Mouse (Mus musculus) heart, embryonic 15.5 days (tissue): ENCODE data around the gene Clec10a. TPM values are rescaled to one million over a fixed set of nuclear protein-coding genes. Genes with fewer than 3 reads are reported as not detected.
"Not testable (repeated sequence)": the region's sequence is repeated elsewhere in the genome, so short reads cannot be mapped to it uniquely, and the experiment has no call there.

Source experiments
- ATAC-seq: fragments of 200-750 bp; cut with Nextera tagmentation; replicated peaks from 2 replicates; pipeline ENCODE4 v1.8.0; 2017; ENCODE audit warnings: low read depth, moderate TSS enrichment; ENCODE audit not compliant: insufficient number of reproducible peaks, insufficient read depth, low FRiP score
- H3K27ac ChIP-seq: fragments of 300-500 bp; sonication (generic); 2 replicates; pipeline ENCODE4 v1.5.1; 2015; ENCODE audit warnings: mild to moderate bottlenecking, inconsistent platforms
- H3K27me3 ChIP-seq: fragments of 300-500 bp; sonication (generic); 2 replicates; pipeline ENCODE4 v1.6.1; 2015; ENCODE audit warnings: inconsistent platforms
- H3K36me3 ChIP-seq: fragments of 300-500 bp; sonication (generic); 2 replicates; pipeline ENCODE4 v1.6.1; 2015; ENCODE audit warnings: mild to moderate bottlenecking, inconsistent platforms
- H3K4me1 ChIP-seq: fragments of 300-500 bp; sonication (generic); replicated peaks from 2 replicates; pipeline ENCODE4 v1.6.1; 2015; ENCODE audit warnings: inconsistent platforms
- H3K4me2 ChIP-seq: fragments of 300-500 bp; sonication (generic); 2 replicates; pipeline ENCODE4 v1.6.1; 2015; ENCODE audit warnings: inconsistent platforms, mild to moderate bottlenecking, moderate library complexity
- H3K4me3 ChIP-seq: fragments of 300-500 bp; sonication (generic); 2 replicates; pipeline ENCODE4 v1.5.1; 2015; ENCODE audit warnings: mild to moderate bottlenecking, inconsistent platforms
- H3K9ac ChIP-seq: fragments of 300-500 bp; sonication (generic); 2 replicates; pipeline ENCODE4 v1.6.1; 2015; ENCODE audit warnings: mild to moderate bottlenecking, inconsistent platforms
- H3K9me3 ChIP-seq: fragments of 300-500 bp; sonication (generic); replicated peaks from 2 replicates; pipeline ENCODE4 v1.6.1; 2016; ENCODE audit warnings: inconsistent platforms
- WGBS: fragments of 180-500 bp; shearing (Covaris S2); methylation state at CpG from one replicate; pipeline ENCODE4 v1.1.7; 2015; ENCODE audit warnings: mixed read lengths; 5-methylcytosine and 5-hydroxymethylcytosine counted together
- polyA plus RNA-seq: library from polyadenylated mRNA; unstranded; fragments of >200 nt; fragmentation: Nextera tagmentation; extraction: Ambion mirVana; gene quantifications from 2 replicates; pipeline ENCODE4 v1.2.1, GENCODE M21; 2015

The Clec10a gene
- polyA plus RNA-seq, 1 experiment from 2014 or later, result 0.40 TPM

GRCm38 (mm10) chr11:70168136-70168535 lies 12.1 kb downstream of the Clec10a start:
- Histone ChIP-seq H3K9ac (no peak overlapping the region), H3K4me2 (no peak overlapping the region), H3K36me3 (no peaks in the 10 kb centered on the region), H3K4me1 (no peaks in the 10 kb centered on the region), H3K4me3 (no peak overlapping the region), H3K27me3 (peaks cover 11% of the 10 kb centered on the region), H3K9me3 (no peaks in the 10 kb centered on the region), H3K27ac (no peak overlapping the region)
- 45% methylated on average over 7 of the region's 7 CpGs for WGBS
- ATAC-seq, result no peak

- not testable (repeated sequence) for H3K4me2 ChIP-seq, H3K36me3 ChIP-seq, H3K4me3 ChIP-seq, H3K27me3 ChIP-seq, H3K27ac ChIP-seq, ATAC-seq, H3K4me1 ChIP-seq, H3K9ac ChIP-seq, H3K9me3 ChIP-seq
- 85% methylated on average over 7 of the region's 7 CpGs for WGBS
Measured at GRCm38 (mm10) chr11:70169471-70169870, 13.5 kb downstream of the Clec10a start.

- ATAC-seq, result no peak
- Histone ChIP-seq H3K9ac (no peak overlapping the region), H3K36me3 (no peaks in the 10 kb centered on the region), H3K4me2 (no peak overlapping the region), H3K4me1 (no peaks in the 10 kb centered on the region), H3K27me3 (peaks cover 8% of the 10 kb centered on the region; the same call in 1 of the 2 replicates), H3K27ac (no peak overlapping the region), H3K4me3 (no peak overlapping the region), H3K9me3 (no peaks in the 10 kb centered on the region)
- 72% methylated on average over 7 of the region's 7 CpGs for WGBS
Measured at GRCm38 (mm10) chr11:70170291-70170690, 14.3 kb downstream of the Clec10a start.

- WGBS, result 77% methylated on average over 7 of the region's 7 CpGs
- H3K27ac ChIP-seq, result no peak overlapping the region
- H3K36me3 ChIP-seq, result no peaks in the 10 kb centered on the region
- H3K9ac ChIP-seq, result no peak overlapping the region
- peaks cover 8% of the 10 kb centered on the region; the same call in 1 of the 2 replicates for H3K27me3 ChIP-seq
- H3K9me3 ChIP-seq, result no peaks in the 10 kb centered on the region
- ATAC-seq, result no peak
- H3K4me1 ChIP-seq, result no peaks in the 10 kb centered on the region
- H3K4me3 ChIP-seq, result no peak overlapping the region
- H3K4me2 ChIP-seq, result no peak overlapping the region
Measured at GRCm38 (mm10) chr11:70171181-70171580, 15.2 kb downstream of the Clec10a start.

GRCm38 (mm10) chr11:70171847-70172246 lies 15.8 kb downstream of the Clec10a start:
- H3K9ac ChIP-seq, result no peak overlapping the region
- H3K9me3 ChIP-seq, result no peaks in the 10 kb centered on the region
- H3K27ac ChIP-seq, result no peak overlapping the region
- 49% methylated on average over 3 of the region's 3 CpGs for WGBS
- H3K4me3 ChIP-seq, result no peak overlapping the region
- H3K4me2 ChIP-seq, result no peak overlapping the region
- no peaks in the 10 kb centered on the region for H3K4me1 ChIP-seq
- no peak for ATAC-seq
- no peaks in the 10 kb centered on the region for H3K36me3 ChIP-seq
- H3K27me3 ChIP-seq, result peaks cover 8% of the 10 kb centered on the region; the same call in 1 of the 2 replicates

GRCm38 (mm10) chr11:70172298-70172697 lies 16.3 kb downstream of the Clec10a start:
- WGBS, result 53% methylated on average over 5 of the region's 5 CpGs
- H3K4me1 ChIP-seq, result no peaks in the 10 kb centered on the region
- no peak overlapping the region for H3K4me2 ChIP-seq
- no peak overlapping the region for H3K27ac ChIP-seq
- H3K4me3 ChIP-seq, result no peak overlapping the region
- H3K27me3 ChIP-seq, result peaks cover 8% of the 10 kb centered on the region; the same call in 1 of the 2 replicates
- no peaks in the 10 kb centered on the region for H3K9me3 ChIP-seq
- H3K36me3 ChIP-seq, result no peaks in the 10 kb centered on the region
- ATAC-seq, result no peak
- no peak overlapping the region for H3K9ac ChIP-seq

- Histone ChIP-seq H3K4me3 (no peak overlapping the region), H3K9me3 (no peaks in the 10 kb centered on the region; the same call in 1 of the 2 replicates), H3K36me3 (no peaks in the 10 kb centered on the region), H3K27ac (no peak overlapping the region), H3K27me3 (no peaks in the 10 kb centered on the region), H3K4me1 (no peaks in the 10 kb centered on the region), H3K4me2 (no peak overlapping the region), H3K9ac (no peak overlapping the region)
- ATAC-seq, result no peak
- WGBS, result 79% methylated on average over 4 of the region's 4 CpGs
Measured at GRCm38 (mm10) chr11:70174491-70174890, 18.5 kb downstream of the Clec10a start.

GRCm38 (mm10) chr11:70177647-70178046 lies 21.6 kb downstream of the Clec10a start:
- Histone ChIP-seq H3K9ac (no peak overlapping the region), H3K9me3 (no peaks in the 10 kb centered on the region; the same call in 1 of the 2 replicates), H3K27me3 (no peaks in the 10 kb centered on the region), H3K4me3 (no peak overlapping the region), H3K27ac (no peak overlapping the region), H3K36me3 (no peaks in the 10 kb centered on the region), H3K4me2 (no peak overlapping the region), H3K4me1 (no peaks in the 10 kb centered on the region)
- ATAC-seq, result no peak
- WGBS, result 71% methylated on average over 8 of the region's 8 CpGs

GRCm38 (mm10) chr11:70178311-70178710 lies 22.3 kb downstream of the Clec10a start:
- Histone ChIP-seq H3K36me3 (no peaks in the 10 kb centered on the region), H3K27me3 (no peaks in the 10 kb centered on the region), H3K27ac (no peak overlapping the region), H3K9ac (no peak overlapping the region), H3K9me3 (no peaks in the 10 kb centered on the region; the same call in 1 of the 2 replicates), H3K4me3 (no peak overlapping the region), H3K4me1 (no peaks in the 10 kb centered on the region), H3K4me2 (no peak overlapping the region)
- 82% methylated on average over 11 of the region's 11 CpGs for WGBS
- no peak for ATAC-seq

- H3K9ac ChIP-seq, result no peak overlapping the region
- no peaks in the 10 kb centered on the region for H3K27me3 ChIP-seq
- no peak overlapping the region for H3K27ac ChIP-seq
- no peak for ATAC-seq
- H3K4me3 ChIP-seq, result no peak overlapping the region
- H3K4me1 ChIP-seq, result no peaks in the 10 kb centered on the region
- H3K36me3 ChIP-seq, result no peaks in the 10 kb centered on the region
- WGBS, result 71% methylated on average over 11 of the region's 11 CpGs
- no peak overlapping the region for H3K4me2 ChIP-seq
- H3K9me3 ChIP-seq, result no peaks in the 10 kb centered on the region; the same call in 1 of the 2 replicates
Measured at GRCm38 (mm10) chr11:70178756-70179155, 22.8 kb downstream of the Clec10a start.

- no peaks in the 10 kb centered on the region; the same call in 1 of the 2 replicates for H3K9me3 ChIP-seq
- no peak overlapping the region for H3K4me2 ChIP-seq
- H3K9ac ChIP-seq, result no peak overlapping the region
- H3K4me1 ChIP-seq, result no peaks in the 10 kb centered on the region
- H3K4me3 ChIP-seq, result no peak overlapping the region
- no peak for ATAC-seq
- 43% methylated on average over 14 of the region's 14 CpGs for WGBS
- H3K27ac ChIP-seq, result no peak overlapping the region
- no peaks in the 10 kb centered on the region for H3K36me3 ChIP-seq
- H3K27me3 ChIP-seq, result no peaks in the 10 kb centered on the region
Measured at GRCm38 (mm10) chr11:70179401-70179800, 23.4 kb downstream of the Clec10a start.

- Histone ChIP-seq H3K9me3 (no peaks in the 10 kb centered on the region; the same call in 1 of the 2 replicates), H3K27me3 (no peaks in the 10 kb centered on the region), H3K4me1 (no peaks in the 10 kb centered on the region), H3K4me3 (no peak overlapping the region), H3K4me2 (no peak overlapping the region), H3K36me3 (no peaks in the 10 kb centered on the region), H3K27ac (no peak overlapping the region), H3K9ac (no peak overlapping the region)
- WGBS, result 87% methylated on average over 4 of the region's 4 CpGs
- no peak for ATAC-seq
Measured at GRCm38 (mm10) chr11:70180496-70180895, 24.5 kb downstream of the Clec10a start.
